Comparison of ENCODE assay signal across 9 mouse cellular contexts in the genomic region with DNA sequence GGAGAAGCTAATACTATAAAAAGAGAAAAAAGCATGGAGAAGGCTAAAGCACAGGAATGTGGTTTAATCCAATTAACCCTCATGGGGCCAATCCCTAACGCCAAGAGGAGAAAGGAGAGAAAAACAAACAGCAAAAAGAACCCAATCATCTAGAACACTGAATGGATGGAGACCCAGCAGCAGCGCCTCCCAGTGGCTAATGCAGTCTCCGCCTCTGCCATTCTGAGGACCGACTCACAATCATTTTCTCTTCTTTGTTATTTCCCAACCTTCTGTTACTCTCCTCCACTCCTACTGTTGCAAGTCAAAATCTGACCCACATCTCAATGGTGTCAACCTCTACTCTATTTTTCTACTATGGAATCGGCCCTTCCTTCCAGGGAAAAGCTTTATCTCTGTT.
DNase-seq lines count a peak whose midpoint lies in the region; ATAC-seq and TF ChIP-seq lines count a peak whose summit lies in the region.
"Had no signal": no experiment of that assay in that cellular context is flagged by ENCODE, and none has a peak within 500 bp of the region (broad histone marks: within the 10 kb centered on the region; RNA-seq: fewer than 3 reads in every experiment).

No protein-coding gene starts in this region.

- POLR2A ChIA-PET in Patski (lab: Charles Lee) = interaction anchor here (0.5 kb wide), 1 partner anchor 61 kb away, joined by 3 read pairs; no protein-coding TSS in a partner anchor

- TF ChIP-seq CTCF in heart, adult 2 months (IDR thresholded peaks at IDR 0.05) = peak; percentile 53
- TF ChIP-seq CTCF in liver, adult 2 months (IDR thresholded peaks at IDR 0.05; ENCODE audit: low read depth, low read length) = peak; percentile 60
- peak; percentile 81 for TF ChIP-seq CTCF in E14TG2a.4 (conservative IDR thresholded peaks at IDR 0.05; ENCODE audit: low read length)
- TF ChIP-seq CTCF in Patski (IDR thresholded peaks at IDR 0.05) = peak; percentile 57

- H3K9ac ChIP-seq in heart, adult 2 months (ENCODE audit: low read depth, low read length) = no peak overlapping the region
- no peak overlapping the region for H3K9ac ChIP-seq in liver, adult 2 months (ENCODE audit: low read depth, low read length)
- H3K9ac ChIP-seq in liver, embryonic 12.5 days = no peak overlapping the region
- H3K9ac ChIP-seq in forebrain, embryonic 16.5 days (replicated peaks; ENCODE audit: low read depth, low read length) = no peak overlapping the region
- H3K9ac ChIP-seq: kidney, embryonic 15.5 days had no signal

- TF ChIP-seq POLR2A in heart, adult 2 months (IDR thresholded peaks at IDR 0.05; ENCODE audit: insufficient read depth, low read depth, low read length) = no peak
- TF ChIP-seq POLR2A in liver, adult 2 months (IDR thresholded peaks at IDR 0.05; ENCODE audit: extremely low read depth, insufficient read depth, low read length) = no peak

- no peak for DNase-seq in heart, adult 2 months
- DNase-seq in heart, embryonic 10.5 days (ENCODE audit: low spot score) = no peak
- no peak for DNase-seq in liver, adult 2 months (ENCODE audit: extremely low read depth, low read depth, low spot score)
- DNase-seq in Patski (ENCODE audit: low read depth, low spot score) = no peak
- DNase-seq: left cerebral cortex, postnatal 4 days had no signal

- H3K79me2 ChIP-seq in heart, adult 2 months (replicated peaks; ENCODE audit: control insufficient read depth, insufficient read depth, low read length) = no peaks in the 10 kb centered on the region; the same call in 1 of the 2 replicates
- H3K79me2 ChIP-seq in liver, adult 2 months (ENCODE audit: control insufficient read depth, insufficient read depth, low read length) = no peaks in the 10 kb centered on the region; the same call in 1 of the 2 replicates

- intact Hi-C loops in heart, adult 2 months (cut with DNase I) = no loop called here

- H3K4me1 ChIP-seq in heart, adult 2 months (ENCODE audit: control insufficient read depth, insufficient read depth, low read length) = no peaks in the 10 kb centered on the region
- no peaks in the 10 kb centered on the region for H3K4me1 ChIP-seq in heart, embryonic 10.5 days
- no peaks in the 10 kb centered on the region for H3K4me1 ChIP-seq in liver, adult 2 months (ENCODE audit: control insufficient read depth, insufficient read depth, low read length)
- no peaks in the 10 kb centered on the region for H3K4me1 ChIP-seq in liver, embryonic 12.5 days
- H3K4me1 ChIP-seq in E14TG2a.4 (replicated peaks; ENCODE audit: low read depth, low read length) = no peaks in the 10 kb centered on the region
- peaks cover 4% of the 10 kb centered on the region; the same call in 1 of the 2 replicates for H3K4me1 ChIP-seq in forebrain, embryonic 16.5 days (replicated peaks; ENCODE audit: control insufficient read depth, insufficient read depth, low read length)
- H3K4me1 ChIP-seq: kidney, embryonic 15.5 days had no signal

- CTCF ChIA-PET in Patski (lab: Charles Lee) = interaction anchor here (0.8 to 1.4 kb wide), 3 partner anchors 9 to 58 kb away, joined by 3 to 4 read pairs (median 3); no protein-coding TSS in a partner anchor

- peaks cover 11% of the 10 kb centered on the region for H3K36me3 ChIP-seq in heart, adult 2 months (ENCODE audit: control insufficient read depth, insufficient read depth, low read length)
- peaks cover 44% of the 10 kb centered on the region for H3K36me3 ChIP-seq in heart, embryonic 10.5 days
- peaks cover 48% of the 10 kb centered on the region for H3K36me3 ChIP-seq in liver, adult 2 months (ENCODE audit: control insufficient read depth, insufficient read depth, low read length)
- peaks cover 90% of the 10 kb centered on the region for H3K36me3 ChIP-seq in liver, embryonic 12.5 days
- peaks cover 9% of the 10 kb centered on the region for H3K36me3 ChIP-seq in E14TG2a.4 (ENCODE audit: insufficient read depth, low read length)
- no peaks in the 10 kb centered on the region for H3K36me3 ChIP-seq in forebrain, embryonic 16.5 days (ENCODE audit: control insufficient read depth, insufficient read depth)

- ATAC-seq in liver, embryonic 12.5 days = no peak
- ATAC-seq in Patski = no peak
- no peak for ATAC-seq in forebrain, embryonic 16.5 days

- 47% methylated on average over 5 of the region's 5 CpGs for WGBS in heart, adult 2 months
- 56% methylated on average over 5 of the region's 5 CpGs for WGBS in heart, embryonic 10.5 days
- WGBS in liver, adult 2 months = 64% methylated on average over 5 of the region's 5 CpGs
- 66% methylated on average over 5 of the region's 5 CpGs for WGBS in liver, embryonic 12.5 days (ENCODE audit: insufficient replicate concordance)
- WGBS in forebrain, embryonic 16.5 days = 39% methylated on average over 5 of the region's 5 CpGs

- in situ Hi-C loops in Patski (cut with MboI; ENCODE audit: low pct_unique_long_range_greater_than_20kb) = no loop called here

- TF ChIP-seq EP300 in heart, adult 2 months (IDR thresholded peaks at IDR 0.05; ENCODE audit: insufficient read depth, low read depth, low read length) = no peak

- H3K27me3 ChIP-seq in heart, adult 2 months (ENCODE audit: control insufficient read depth, insufficient read depth, low read length) = no peaks in the 10 kb centered on the region
- no peaks in the 10 kb centered on the region for H3K27me3 ChIP-seq in heart, embryonic 10.5 days (ENCODE audit: insufficient read depth, poor library complexity, severe bottlenecking)
- no peaks in the 10 kb centered on the region for H3K27me3 ChIP-seq in liver, adult 2 months (ENCODE audit: control insufficient read depth, insufficient read depth, low read length)
- H3K27me3 ChIP-seq in liver, embryonic 12.5 days (replicated peaks) = no peaks in the 10 kb centered on the region
- H3K27me3 ChIP-seq in E14TG2a.4 (ENCODE audit: insufficient read depth, low read length) (no peaks in the 10 kb centered on the region), Patski (no peaks in the 10 kb centered on the region)
- no peaks in the 10 kb centered on the region for H3K27me3 ChIP-seq in forebrain, embryonic 16.5 days (replicated peaks; ENCODE audit: control insufficient read depth, insufficient read depth, low read length)
- H3K27me3 ChIP-seq: kidney, embryonic 15.5 days had no signal

- H3K9me3 ChIP-seq in heart, embryonic 10.5 days = no peaks in the 10 kb centered on the region
- no peaks in the 10 kb centered on the region for H3K9me3 ChIP-seq in liver, embryonic 12.5 days (replicated peaks)
- H3K9me3 ChIP-seq in E14TG2a.4 (ENCODE audit: low read length) = no peaks in the 10 kb centered on the region
- H3K9me3 ChIP-seq in forebrain, embryonic 16.5 days (ENCODE audit: control insufficient read depth, low read length) = no peaks in the 10 kb centered on the region
- H3K9me3 ChIP-seq: kidney, embryonic 15.5 days had no signal

- no peak overlapping the region for H3K27ac ChIP-seq in heart, adult 2 months
- H3K27ac ChIP-seq in heart, embryonic 10.5 days = no peak overlapping the region
- no peak overlapping the region for H3K27ac ChIP-seq in liver, adult 2 months (replicated peaks; ENCODE audit: insufficient read depth, low read depth, low read length)
- H3K27ac ChIP-seq in liver, embryonic 12.5 days = no peak overlapping the region
- no peak overlapping the region for H3K27ac ChIP-seq in forebrain, embryonic 16.5 days (ENCODE audit: low read length)
- H3K27ac ChIP-seq: kidney, embryonic 15.5 days had no signal

- no peak overlapping the region for H3K4me3 ChIP-seq in heart, adult 2 months
- H3K4me3 ChIP-seq in heart, embryonic 10.5 days = no peak overlapping the region
- H3K4me3 ChIP-seq in liver, adult 2 months (ENCODE audit: insufficient read depth, low read depth, low read length) = no peak overlapping the region
- H3K4me3 ChIP-seq in liver, embryonic 12.5 days = no peak overlapping the region
- no peak overlapping the region for H3K4me3 ChIP-seq in E14TG2a.4 (replicated peaks; ENCODE audit: low read length)
- H3K4me3 ChIP-seq in forebrain, embryonic 16.5 days (replicated peaks; ENCODE audit: low read length) = no peak overlapping the region
- H3K4me3 ChIP-seq: kidney, embryonic 15.5 days had no signal

- H3K4me2 ChIP-seq in liver, embryonic 12.5 days = no peak overlapping the region
- H3K4me2 ChIP-seq in forebrain, embryonic 16.5 days (ENCODE audit: low read length) = no peak overlapping the region
- H3K4me2 ChIP-seq: kidney, embryonic 15.5 days had no signal
